In the genomic region with DNA sequence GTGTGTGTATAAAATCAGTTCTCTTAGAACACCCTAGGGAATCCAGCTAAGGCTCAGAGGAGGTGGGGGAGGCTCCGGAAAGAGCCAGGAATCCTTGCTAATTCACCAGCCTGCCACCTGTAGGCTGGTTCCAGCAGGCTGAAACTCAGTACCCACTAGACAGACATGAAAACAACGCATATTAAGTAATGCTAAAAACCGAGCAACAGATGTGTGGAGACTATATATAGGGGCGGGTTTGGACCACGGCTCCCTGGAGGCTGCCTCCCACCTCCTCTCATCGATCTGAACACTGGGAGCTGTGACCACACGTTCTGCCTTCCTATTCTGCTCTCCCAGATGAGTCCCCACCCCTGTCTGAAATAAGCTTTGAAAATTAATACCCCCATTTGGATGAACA, we compare ENCODE assay signal across 9 mouse cellular contexts. TPM values are rescaled to one million over a fixed set of nuclear protein-coding genes. Genes with fewer than 3 reads are reported as not detected.
DNase-seq lines count a peak whose midpoint lies in the region; ATAC-seq and TF ChIP-seq lines count a peak whose summit lies in the region.
"Had no signal": no experiment of that assay in that cellular context is flagged by ENCODE, and none has a peak within 500 bp of the region (broad histone marks: within the 10 kb centered on the region; RNA-seq: fewer than 3 reads in every experiment).

No protein-coding gene starts in this region.

- TF ChIP-seq CTCF in lung, postnatal 0 days (IDR thresholded peaks at IDR 0.05), result no peak

- 15% methylated on average over 7 of the region's 7 CpGs for WGBS in intestine, embryonic 14.5 days
- 17% methylated on average over 7 of the region's 7 CpGs for WGBS in intestine, embryonic 16.5 days
- WGBS in neural tube, embryonic 11.5 days, result 11% methylated on average over 7 of the region's 7 CpGs
- 17% methylated on average over 7 of the region's 7 CpGs for WGBS in lung, postnatal 0 days

- no peak for TF ChIP-seq EP300 in lung, postnatal 0 days (IDR thresholded peaks at IDR 0.05)

- H3K27ac ChIP-seq in intestine, embryonic 14.5 days (ENCODE audit: low read depth), result no peak overlapping the region
- H3K27ac ChIP-seq in intestine, embryonic 16.5 days (ENCODE audit: low read length), result no peak overlapping the region
- no peak overlapping the region for H3K27ac ChIP-seq in neural tube, embryonic 11.5 days (ENCODE audit: low read depth, low read length)
- H3K27ac ChIP-seq in lung, postnatal 0 days (ENCODE audit: low read length), result no peak overlapping the region

- H3K9me3 ChIP-seq in intestine, embryonic 14.5 days (ENCODE audit: control insufficient read depth, low read length), result no peaks in the 10 kb centered on the region
- H3K9me3 ChIP-seq in intestine, embryonic 16.5 days (ENCODE audit: control insufficient read depth, low read length), result no peaks in the 10 kb centered on the region
- H3K9me3 ChIP-seq in neural tube, embryonic 11.5 days (ENCODE audit: control insufficient read depth, low read length), result no peaks in the 10 kb centered on the region
- no peaks in the 10 kb centered on the region for H3K9me3 ChIP-seq in lung, postnatal 0 days (ENCODE audit: low read length)

- H3K27me3 ChIP-seq in intestine, embryonic 14.5 days (replicated peaks; ENCODE audit: control insufficient read depth, insufficient read depth, low read length), result peaks cover 46% of the 10 kb centered on the region
- H3K27me3 ChIP-seq in intestine, embryonic 16.5 days (replicated peaks; ENCODE audit: control insufficient read depth, insufficient read depth, low read length), result peaks cover 36% of the 10 kb centered on the region
- peaks cover 18% of the 10 kb centered on the region for H3K27me3 ChIP-seq in neural tube, embryonic 11.5 days (ENCODE audit: control insufficient read depth, insufficient read depth, low read length)
- H3K27me3 ChIP-seq in lung, postnatal 0 days (replicated peaks; ENCODE audit: insufficient read depth, low read length), result peaks cover 33% of the 10 kb centered on the region

- H3K4me2 ChIP-seq in intestine, embryonic 14.5 days (ENCODE audit: low read length), result peak overlapping the region; percentile 97
- no peak overlapping the region for H3K4me2 ChIP-seq in intestine, embryonic 16.5 days (ENCODE audit: low read depth, low read length)
- peak overlapping the region; percentile 19; the same call in 1 of the 2 replicates for H3K4me2 ChIP-seq in neural tube, embryonic 11.5 days (ENCODE audit: low read depth)
- no peak overlapping the region for H3K4me2 ChIP-seq in lung, postnatal 0 days (replicated peaks; ENCODE audit: low read depth, low read length)

- H3K9ac ChIP-seq in intestine, embryonic 14.5 days (ENCODE audit: low read length), result no peak overlapping the region
- no peak overlapping the region for H3K9ac ChIP-seq in intestine, embryonic 16.5 days (ENCODE audit: low read depth, low read length)
- H3K9ac ChIP-seq in neural tube, embryonic 11.5 days (ENCODE audit: low read length), result no peak overlapping the region
- H3K9ac ChIP-seq in lung, postnatal 0 days (replicated peaks; ENCODE audit: low read depth), result no peak overlapping the region

- H3K4me3 ChIP-seq in intestine, embryonic 14.5 days (ENCODE audit: low read depth, low read length), result no peak overlapping the region
- H3K4me3 ChIP-seq in intestine, embryonic 16.5 days (ENCODE audit: low read length), result no peak overlapping the region
- H3K4me3 ChIP-seq in neural tube, embryonic 11.5 days (ENCODE audit: low read depth, low read length), result no peak overlapping the region
- no peak overlapping the region for H3K4me3 ChIP-seq in lung, postnatal 0 days (ENCODE audit: low read depth, low read length)

- 0 out of 2 replicates have a peak, but pooled peaks cover 4% of the 10 kb centered on the region for H3K4me1 ChIP-seq in intestine, embryonic 14.5 days (replicated peaks; ENCODE audit: control insufficient read depth, insufficient read depth, low read length)
- H3K4me1 ChIP-seq in intestine, embryonic 16.5 days (ENCODE audit: control insufficient read depth, insufficient read depth, low read length), result no peaks in the 10 kb centered on the region
- 0 out of 2 replicates have a peak, but pooled peaks cover 4% of the 10 kb centered on the region for H3K4me1 ChIP-seq in neural tube, embryonic 11.5 days (ENCODE audit: control insufficient read depth, insufficient read depth, low read length)
- H3K4me1 ChIP-seq in lung, postnatal 0 days (ENCODE audit: insufficient read depth, low read depth, low read length), result peaks cover 4% of the 10 kb centered on the region; the same call in 1 of the 2 replicates

- no peak for ATAC-seq in intestine, embryonic 14.5 days (replicated peaks; ENCODE audit: low FRiP score, low TSS enrichment, low read depth)
- no peak for ATAC-seq in intestine, embryonic 16.5 days
- ATAC-seq in neural tube, embryonic 11.5 days (ENCODE audit: insufficient read depth, low FRiP score, low TSS enrichment), result no peak
- no peak for ATAC-seq in megakaryocyte-erythroid progenitor cell, adult 5-6 weeks (replicated peaks; ENCODE audit: low FRiP score, low TSS enrichment, poor library complexity, severe bottlenecking)
- no peak for ATAC-seq in lung, postnatal 0 days

- no peak for DNase-seq in intestine, embryonic 14.5 days (ENCODE audit: low spot score)
- peak; percentile 12 for DNase-seq in embryo, embryonic 11 days
- peak; percentile 48 for DNase-seq in layer of hippocampus, adult 8-10 months (ENCODE audit: low spot score in 2 of 2)
- DNase-seq in neural tube, embryonic 11.5 days (ENCODE audit: low spot score), result peak; percentile 13
- no peak for DNase-seq in adrenal gland, postnatal 14 days
- DNase-seq in lung, postnatal 0 days (ENCODE audit: low spot score), result no peak
- DNase-seq: kidney, adult 9 months had no signal

- no peaks in the 10 kb centered on the region for H3K36me3 ChIP-seq in intestine, embryonic 14.5 days (ENCODE audit: control insufficient read depth, insufficient read depth, low read length)
- no peaks in the 10 kb centered on the region for H3K36me3 ChIP-seq in intestine, embryonic 16.5 days (ENCODE audit: control insufficient read depth, insufficient read depth, low read length)
- no peaks in the 10 kb centered on the region for H3K36me3 ChIP-seq in neural tube, embryonic 11.5 days (ENCODE audit: control insufficient read depth, insufficient read depth, low read length)
- no peaks in the 10 kb centered on the region for H3K36me3 ChIP-seq in lung, postnatal 0 days (ENCODE audit: insufficient read depth, low read length)

RNA-seq across cellular contexts. Expression of a gene that starts 1.8 kb away (rescaled TPM):
- polyA plus RNA-seq in intestine, embryonic 14.5 days (2014; fragmentation: Nextera tagmentation; extraction: Ambion mirVana), result 1.2 and 2.3 TPM in 2 replicates
- polyA plus RNA-seq in intestine, embryonic 16.5 days (2015; fragmentation: Nextera tagmentation; extraction: Ambion mirVana), result 0.67 and 0.75 TPM in 2 replicates
- total RNA-seq in layer of hippocampus, adult 8-10 months (2022), result 10 to 100 TPM; 48.6 to 70.5 (median 61.7) TPM
- polyA plus RNA-seq in neural tube, embryonic 11.5 days (2014; fragmentation: Nextera tagmentation; extraction: Ambion mirVana), result 5.6 and 6.5 TPM in 2 replicates
- not detected in 2 replicates for total RNA-seq in megakaryocyte-erythroid progenitor cell, adult 5-6 weeks (2014; fragmentation: Nextera tagmentation)
- not detected in 2 replicates for total RNA-seq in megakaryocyte-erythroid progenitor cell, adult 5-6 weeks (2017)
- total RNA-seq in adrenal gland, postnatal 14 days (2021), result 0.41 and 0.86 TPM in 2 replicates
- 0.07 and 0.25 TPM in 2 replicates for polyA plus RNA-seq in lung, postnatal 0 days (2015; fragmentation: Nextera tagmentation; extraction: Ambion mirVana)

Comparison
In these comparisons a context has a peak if more than half of its experiments do, and no peak if none do; other contexts are left out.
1. H3K4me2 ChIP-seq: peak in intestine, embryonic 14.5 days (single experiment) and neural tube, embryonic 11.5 days (single experiment); none in intestine, embryonic 16.5 days (single experiment) and lung, postnatal 0 days (single experiment).
2. DNase-seq: peak in embryo, embryonic 11 days (single experiment), layer of hippocampus, adult 8-10 months (2 of 2) and neural tube, embryonic 11.5 days (single experiment); none in intestine, embryonic 14.5 days (single experiment), adrenal gland, postnatal 14 days (single experiment) and lung, postnatal 0 days (single experiment).